Mouse (Mus musculus): ENCODE results near the gene Amh. TPM values are rescaled to one million over a fixed set of nuclear protein-coding genes. Genes with fewer than 3 reads are reported as not detected.

The Amh gene
- polyA plus RNA-seq, 1 experiment from 2014 or later, result not detected

DNA sequence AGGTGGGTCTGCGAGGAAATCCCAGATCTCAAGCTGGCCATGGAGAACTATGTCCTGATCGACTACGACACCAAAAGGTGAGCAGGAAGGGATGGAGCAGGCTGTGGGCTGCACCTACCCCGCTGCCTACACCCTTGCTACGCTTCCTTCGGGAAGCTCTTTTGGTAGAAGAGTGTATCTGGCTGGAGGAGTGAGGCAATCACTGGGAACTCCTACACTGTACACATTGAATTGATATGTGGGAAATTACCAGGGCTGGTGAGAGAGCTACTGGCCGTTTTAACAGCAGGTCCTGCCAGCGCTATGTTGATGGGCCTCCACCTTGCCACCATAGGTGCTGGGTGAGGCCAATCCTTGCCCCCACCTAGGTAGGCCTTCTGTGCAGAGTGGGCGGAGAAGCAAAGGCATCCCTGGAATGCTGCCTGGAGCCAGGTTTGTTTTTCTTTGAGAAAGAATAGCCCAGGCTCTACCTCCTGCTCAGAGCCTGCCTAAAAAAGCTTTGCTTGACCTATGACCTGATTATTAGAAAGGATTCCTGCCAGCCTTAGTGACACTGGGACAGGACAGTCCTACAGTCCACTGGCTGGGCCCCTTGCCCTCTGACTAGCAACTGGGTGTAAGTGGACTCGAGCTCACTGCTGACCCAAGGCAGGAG, 38.8 kb upstream of the Amh start:
- 71% methylated on average over 10 of the region's 10 CpGs for WGBS
- Histone ChIP-seq H3K27ac (no peak overlapping the region), H3K4me1 (peaks cover 9% of the 10 kb centered on the region; the same call in 1 of the 2 replicates), H3K4me2 (no peak overlapping the region), H3K27me3 (no peaks in the 10 kb centered on the region), H3K9me3 (no peaks in the 10 kb centered on the region), H3K36me3 (peaks cover 70% of the 10 kb centered on the region), H3K4me3 (no peak overlapping the region), H3K9ac (no peak overlapping the region)
- ATAC-seq (ENCODE audit: insufficient number of reproducible peaks, insufficient read depth, low FRiP score, low TSS enrichment, low read depth), result no peak

DNA sequence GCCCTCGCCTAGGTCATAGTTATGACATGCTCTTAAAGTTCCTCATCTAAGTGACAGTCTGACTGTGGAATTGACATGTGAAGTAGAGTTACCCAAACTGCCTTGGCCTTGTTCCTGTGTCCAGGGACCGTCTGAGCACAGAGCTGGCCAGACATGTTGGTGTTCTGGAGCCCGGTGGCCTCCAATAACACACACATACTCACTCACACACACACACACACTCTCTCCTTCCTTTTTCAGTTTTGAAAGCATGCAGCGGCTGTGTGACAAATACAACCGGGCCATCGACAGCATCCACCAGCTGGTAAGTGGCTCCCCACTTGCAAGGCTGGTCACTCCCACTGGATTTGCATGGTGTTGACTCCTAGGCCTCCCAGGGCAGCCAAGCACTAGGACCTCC, 36.7 kb upstream of the Amh start:
- Histone ChIP-seq H3K36me3 (peaks cover 87% of the 10 kb centered on the region), H3K4me3 (no peak overlapping the region), H3K9me3 (no peaks in the 10 kb centered on the region)

DNA sequence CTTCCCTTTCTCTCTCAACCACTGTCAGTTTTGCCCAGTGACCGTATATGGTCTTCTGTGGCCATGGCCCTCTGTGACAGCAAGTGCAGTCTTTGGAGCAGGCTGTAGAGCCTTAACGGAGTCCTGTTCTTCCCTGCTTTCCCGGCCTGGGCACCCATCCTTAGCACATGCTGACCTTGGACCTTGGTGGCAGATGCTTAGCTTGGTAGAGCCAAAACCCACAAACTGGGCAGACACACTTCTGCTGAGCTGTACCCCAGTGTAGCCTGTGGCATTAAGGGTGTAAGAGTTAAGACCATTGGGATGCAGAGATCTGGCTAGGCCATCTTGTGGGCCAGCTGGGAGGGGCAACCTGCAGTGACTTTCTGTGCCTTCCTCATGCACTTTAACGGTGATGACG, 31.2 kb upstream of the Amh start:
- 79% methylated on average over 5 of the region's 5 CpGs for WGBS

More for the DNA sequence above, 36.7 kb upstream of the Amh start:
- no peak overlapping the region for H3K27ac ChIP-seq
- 91% methylated on average over 6 of the region's 6 CpGs for WGBS
- no peaks in the 10 kb centered on the region for H3K27me3 ChIP-seq
- peaks cover 6% of the 10 kb centered on the region for H3K4me1 ChIP-seq
- H3K9ac ChIP-seq, result no peak overlapping the region
- ATAC-seq (ENCODE audit: insufficient number of reproducible peaks, insufficient read depth, low FRiP score, low TSS enrichment, low read depth), result no peak
- no peak overlapping the region for H3K4me2 ChIP-seq

DNA sequence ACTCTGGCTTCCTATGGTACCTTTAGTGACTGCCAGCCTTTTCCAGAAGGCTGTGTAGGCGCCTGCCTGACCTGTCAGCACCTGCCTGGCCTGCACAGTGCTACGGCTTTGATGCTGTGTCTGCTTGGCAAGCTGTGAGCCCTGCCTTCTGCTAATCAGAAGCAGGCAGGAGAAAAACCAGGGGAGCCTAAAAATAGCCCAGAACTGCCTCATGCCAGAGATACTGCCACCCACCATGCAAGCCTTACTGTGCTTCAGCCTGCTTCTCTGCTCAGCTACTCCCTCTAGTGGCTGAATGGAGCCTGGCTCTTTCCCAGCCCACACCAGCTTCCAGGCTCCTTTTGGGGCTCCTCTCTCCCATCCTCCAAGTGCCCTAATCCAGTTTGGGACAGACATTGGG, 30.5 kb upstream of the Amh start:
- H3K27ac ChIP-seq, result peak overlapping the region; percentile 76
- peaks cover 19% of the 10 kb centered on the region for H3K4me1 ChIP-seq
- ATAC-seq (ENCODE audit: insufficient number of reproducible peaks, insufficient read depth, low FRiP score, low TSS enrichment, low read depth), result peak; percentile 75
- H3K27me3 ChIP-seq, result no peaks in the 10 kb centered on the region
- no peaks in the 10 kb centered on the region for H3K9me3 ChIP-seq
- H3K36me3 ChIP-seq, result peaks cover 99% of the 10 kb centered on the region
- 18% methylated on average over 2 of the region's 2 CpGs for WGBS
- H3K4me3 ChIP-seq, result no peak overlapping the region
- H3K9ac ChIP-seq, result peak overlapping the region; percentile 54
- peak overlapping the region; percentile 18; the same call in 1 of the 2 replicates for H3K4me2 ChIP-seq

More for the DNA sequence above, 31.2 kb upstream of the Amh start:
- peak overlapping the region; percentile 76 for H3K27ac ChIP-seq
- no peaks in the 10 kb centered on the region for H3K9me3 ChIP-seq
- ATAC-seq (ENCODE audit: insufficient number of reproducible peaks, insufficient read depth, low FRiP score, low TSS enrichment, low read depth), result no peak
- H3K4me1 ChIP-seq, result peaks cover 19% of the 10 kb centered on the region
- no peaks in the 10 kb centered on the region for H3K27me3 ChIP-seq
- H3K4me3 ChIP-seq, result no peak overlapping the region
- H3K4me2 ChIP-seq, result no peak overlapping the region
- H3K9ac ChIP-seq, result peak overlapping the region; percentile 54
- H3K36me3 ChIP-seq, result peaks cover 99% of the 10 kb centered on the region

DNA sequence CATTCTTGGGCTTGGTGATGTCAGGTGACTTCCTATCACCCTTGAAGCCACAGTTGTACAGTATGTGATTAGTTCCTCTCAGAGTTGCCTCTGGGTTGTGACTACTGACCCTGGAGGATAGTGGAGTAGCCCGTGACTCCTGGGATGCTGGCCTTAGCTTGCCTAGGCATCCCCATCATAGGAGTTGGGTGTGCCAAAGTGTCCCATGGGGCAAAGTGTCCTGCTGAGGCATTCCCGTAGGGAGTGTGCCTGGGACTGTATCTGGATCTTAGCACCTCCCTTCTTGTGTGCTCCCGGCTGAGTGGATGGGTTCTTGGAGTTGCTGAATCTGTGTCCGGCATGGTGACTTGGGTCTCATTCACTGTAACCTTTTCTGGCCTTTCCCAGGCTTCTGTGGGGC, 30.1 kb upstream of the Amh start:
- Histone ChIP-seq H3K27ac (no peak overlapping the region; the same call in 1 of the 2 replicates), H3K4me1 (peaks cover 19% of the 10 kb centered on the region), H3K4me3 (no peak overlapping the region), H3K4me2 (no peak overlapping the region; the same call in 1 of the 2 replicates), H3K36me3 (peaks cover 99% of the 10 kb centered on the region), H3K9me3 (no peaks in the 10 kb centered on the region), H3K9ac (peak overlapping the region; percentile 54), H3K27me3 (no peaks in the 10 kb centered on the region)
- 90% methylated on average over 4 of the region's 4 CpGs for WGBS
- ATAC-seq (ENCODE audit: insufficient number of reproducible peaks, insufficient read depth, low FRiP score, low TSS enrichment, low read depth), result 0 out of 2 replicates have a peak, but pooled peaks have one; percentile 8

DNA sequence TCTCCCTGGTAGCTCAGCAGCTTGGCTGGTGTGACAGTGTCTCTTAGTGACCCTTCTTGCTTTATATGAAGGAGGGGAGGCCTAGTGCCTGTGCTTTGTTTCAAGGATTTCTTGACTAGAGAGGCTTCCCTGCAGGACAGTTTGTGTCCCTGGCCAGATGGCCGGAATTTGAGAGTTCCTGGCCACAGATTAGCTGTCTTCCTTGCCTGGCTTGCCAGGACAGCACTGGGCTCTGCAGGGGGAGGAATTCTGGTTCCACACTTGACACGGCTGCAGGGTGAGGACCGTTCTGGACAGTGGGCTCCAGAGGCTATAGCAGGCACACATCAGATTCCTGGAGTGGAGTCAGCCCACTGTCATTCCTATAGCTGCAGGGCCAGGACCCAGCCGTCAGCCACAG, 29.3 kb upstream of the Amh start:
- H3K4me2 ChIP-seq, result no peak overlapping the region

DNA sequence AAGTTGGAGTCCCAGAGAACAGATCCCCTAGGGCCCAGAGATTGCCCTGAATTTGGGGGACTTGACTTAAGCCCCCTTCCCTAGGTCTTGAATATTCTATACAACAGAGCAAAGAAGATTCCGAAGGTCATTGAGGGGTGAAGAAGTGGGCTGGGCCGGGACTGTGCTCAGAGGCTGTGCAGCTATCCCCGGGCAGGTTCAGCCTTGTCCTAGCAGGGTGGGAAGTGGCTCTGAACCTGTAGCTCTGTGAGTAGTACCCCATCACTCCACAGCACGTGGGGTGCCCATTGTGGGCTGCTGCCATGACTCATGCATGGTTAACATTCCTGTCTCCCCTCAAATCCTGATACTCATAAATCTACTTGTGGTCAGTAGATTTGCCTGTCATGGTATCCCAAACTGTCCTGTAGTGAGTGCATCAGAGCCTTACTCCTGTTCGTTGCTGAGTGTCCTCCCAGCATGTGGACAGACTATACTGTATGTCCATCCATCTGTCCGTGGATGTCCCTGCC, 28.6 kb upstream of the Amh start:
- ATAC-seq (ENCODE audit: insufficient number of reproducible peaks, insufficient read depth, low FRiP score, low TSS enrichment, low read depth), result no peak
- no peak overlapping the region for H3K4me3 ChIP-seq
- 83% methylated on average over 6 of the region's 6 CpGs for WGBS

More for the DNA sequence above, 29.3 kb upstream of the Amh start:
- H3K4me3 ChIP-seq, result no peak overlapping the region
- 83% methylated on average over 4 of the region's 4 CpGs for whole genome bisulfite sequencing
- H3K4me1 ChIP-seq, result peaks cover 19% of the 10 kb centered on the region
- H3K9me3 ChIP-seq, result no peaks in the 10 kb centered on the region
- ATAC-seq (ENCODE audit: insufficient number of reproducible peaks, insufficient read depth, low FRiP score, low TSS enrichment, low read depth), result no peak
- no peak overlapping the region for H3K27ac ChIP-seq
- no peaks in the 10 kb centered on the region for H3K27me3 ChIP-seq
- peaks cover 99% of the 10 kb centered on the region for H3K36me3 ChIP-seq
- peak overlapping the region; percentile 40; the same call in 1 of the 2 replicates for H3K9ac ChIP-seq

DNA sequence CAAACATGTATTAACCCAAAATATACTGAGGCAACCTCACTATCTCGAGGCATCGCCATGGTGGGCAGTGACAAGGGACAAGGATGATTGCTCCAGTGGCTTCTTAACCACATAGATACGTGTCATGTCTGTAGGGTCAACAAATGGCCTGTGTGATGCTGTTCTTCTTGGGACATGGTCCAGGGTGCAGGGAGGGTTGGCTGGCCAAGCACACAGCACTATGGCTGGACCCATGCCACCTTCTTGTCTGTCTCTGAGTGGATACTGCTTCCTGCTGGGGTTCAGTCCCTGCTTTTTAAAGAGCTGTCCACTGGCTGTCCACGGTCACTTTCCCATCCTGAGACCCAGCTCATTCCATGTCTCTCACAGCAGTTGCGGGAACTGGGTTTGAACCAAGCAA, 27.9 kb upstream of the Amh start:
- peaks cover 99% of the 10 kb centered on the region for H3K36me3 ChIP-seq
- H3K4me3 ChIP-seq, result no peak overlapping the region
- no peaks in the 10 kb centered on the region for H3K27me3 ChIP-seq
- H3K4me2 ChIP-seq, result no peak overlapping the region
- H3K9ac ChIP-seq, result no peak overlapping the region
- no peak for ATAC-seq (ENCODE audit: insufficient number of reproducible peaks, insufficient read depth, low FRiP score, low TSS enrichment, low read depth)
- H3K4me1 ChIP-seq, result peaks cover 19% of the 10 kb centered on the region
- H3K27ac ChIP-seq, result no peak overlapping the region
- 92% methylated on average over 5 of the region's 5 CpGs for WGBS
- H3K9me3 ChIP-seq, result no peaks in the 10 kb centered on the region

More for the DNA sequence above, 28.6 kb upstream of the Amh start:
- Histone ChIP-seq H3K9me3 (no peaks in the 10 kb centered on the region), H3K27me3 (no peaks in the 10 kb centered on the region), H3K4me2 (no peak overlapping the region), H3K4me1 (peaks cover 19% of the 10 kb centered on the region), H3K9ac (peak overlapping the region; percentile 40; the same call in 1 of the 2 replicates), H3K27ac (no peak overlapping the region), H3K36me3 (peaks cover 99% of the 10 kb centered on the region)

DNA sequence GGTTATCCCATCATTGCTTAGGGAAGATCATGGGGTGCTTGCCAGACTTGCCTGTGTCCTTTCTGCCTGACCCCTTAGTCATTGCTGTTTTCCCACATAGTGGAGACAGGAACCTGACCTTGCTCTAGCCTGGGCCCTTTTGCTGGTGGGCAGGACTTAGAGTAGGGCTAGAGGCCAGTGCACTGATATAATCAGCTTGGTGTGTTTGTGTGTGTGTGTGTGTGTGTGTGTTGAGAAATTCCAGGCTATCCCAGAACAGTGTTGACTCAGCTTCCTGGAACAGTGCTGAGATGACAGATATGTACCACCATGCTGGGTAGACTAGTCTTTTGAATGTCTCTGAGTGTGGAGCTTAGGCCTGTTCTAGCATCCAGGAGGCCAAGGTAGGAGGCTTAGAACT, 25.5 kb upstream of the Amh start:
- Histone ChIP-seq H3K36me3 (peaks cover 99% of the 10 kb centered on the region), H3K27ac (no peak overlapping the region), H3K4me3 (no peak overlapping the region), H3K4me1 (peaks cover 3% of the 10 kb centered on the region), H3K27me3 (no peaks in the 10 kb centered on the region), H3K9ac (no peak overlapping the region), H3K9me3 (no peaks in the 10 kb centered on the region), H3K4me2 (no peak overlapping the region)
- no peak for ATAC-seq (ENCODE audit: insufficient number of reproducible peaks, insufficient read depth, low FRiP score, low TSS enrichment, low read depth)

DNA sequence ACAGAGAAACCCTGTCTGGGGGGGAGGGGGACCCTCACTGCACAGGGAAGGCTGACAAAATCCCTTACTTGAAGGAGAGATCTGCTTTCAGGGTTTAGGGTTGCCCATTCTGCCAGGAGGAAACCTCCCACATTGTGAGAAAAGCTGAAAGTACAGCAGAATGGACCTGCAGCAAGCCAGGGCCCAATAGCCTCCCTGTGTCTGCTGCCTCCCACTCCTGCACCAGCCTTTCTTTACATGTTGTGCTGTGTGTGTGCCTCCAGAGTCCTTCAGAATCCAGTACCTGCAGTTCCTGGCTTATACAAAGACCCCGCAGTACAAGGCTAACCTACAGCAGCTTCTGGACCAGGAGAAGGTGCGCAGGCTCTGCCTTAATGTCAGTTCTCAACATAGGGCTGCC, 20.7 kb upstream of the Amh start:
- H3K27me3 ChIP-seq, result no peaks in the 10 kb centered on the region
- no peak overlapping the region for H3K27ac ChIP-seq
- no peak overlapping the region for H3K4me3 ChIP-seq
- no peak overlapping the region for H3K4me2 ChIP-seq
- 91% methylated on average over 2 of the region's 2 CpGs for WGBS
- no peaks in the 10 kb centered on the region for H3K4me1 ChIP-seq
- no peak for ATAC-seq (ENCODE audit: insufficient number of reproducible peaks, insufficient read depth, low FRiP score, low TSS enrichment, low read depth)
- H3K36me3 ChIP-seq, result peaks cover 100% of the 10 kb centered on the region
- no peak overlapping the region for H3K9ac ChIP-seq
- no peaks in the 10 kb centered on the region for H3K9me3 ChIP-seq

DNA sequence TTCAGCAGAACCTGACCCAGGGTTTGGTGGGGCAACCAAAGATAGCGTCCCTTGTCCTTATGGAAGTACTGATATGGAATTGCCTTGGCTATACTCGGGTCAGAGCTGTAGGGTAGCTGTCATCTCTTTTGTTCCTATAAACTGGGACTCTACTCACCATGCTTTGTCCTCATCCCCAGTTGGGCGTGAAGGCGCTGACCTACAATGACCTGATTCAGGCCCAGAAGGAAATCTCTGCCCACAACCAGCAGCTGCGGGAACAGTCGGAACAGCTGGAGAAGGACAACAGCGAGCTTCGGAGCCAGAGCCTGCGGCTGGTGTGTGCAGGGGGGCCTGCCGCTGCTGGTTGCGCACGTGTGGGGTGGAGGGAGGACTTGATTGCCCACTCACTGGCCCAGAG, 20.2 kb upstream of the Amh start:
- Histone ChIP-seq H3K4me1 (no peaks in the 10 kb centered on the region), H3K4me2 (no peak overlapping the region), H3K9me3 (no peaks in the 10 kb centered on the region), H3K36me3 (peaks cover 99% of the 10 kb centered on the region), H3K9ac (no peak overlapping the region), H3K27me3 (no peaks in the 10 kb centered on the region), H3K27ac (no peak overlapping the region), H3K4me3 (no peak overlapping the region)
- no peak for ATAC-seq (ENCODE audit: insufficient number of reproducible peaks, insufficient read depth, low FRiP score, low TSS enrichment, low read depth)
- 90% methylated on average over 12 of the region's 12 CpGs for WGBS

DNA sequence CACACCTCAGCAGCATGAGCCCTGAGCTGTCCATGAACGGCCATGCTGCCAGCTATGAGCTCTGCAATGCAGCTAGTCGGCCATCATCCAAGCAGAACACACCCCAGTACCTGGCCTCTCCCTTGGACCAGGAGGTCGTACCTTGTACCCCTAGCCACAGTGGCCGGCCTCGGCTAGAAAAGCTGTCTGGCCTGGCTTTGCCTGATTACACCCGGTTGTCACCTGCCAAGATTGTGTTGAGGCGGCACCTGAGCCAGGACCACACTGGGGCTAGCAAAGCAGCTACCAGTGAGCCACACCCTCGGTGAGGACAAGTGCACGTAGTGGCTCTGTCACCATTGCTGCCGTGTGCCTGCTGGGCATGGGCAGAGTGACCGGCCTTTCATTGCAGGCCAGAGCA, 19.1 kb upstream of the Amh start:
- no peak overlapping the region for H3K4me3 ChIP-seq
- 95% methylated on average over 11 of the region's 11 CpGs for WGBS

More for the DNA sequence above, 19.1 kb upstream of the Amh start:
- Histone ChIP-seq H3K36me3 (peaks cover 99% of the 10 kb centered on the region), H3K4me1 (no peaks in the 10 kb centered on the region), H3K9me3 (no peaks in the 10 kb centered on the region), H3K27me3 (no peaks in the 10 kb centered on the region), H3K27ac (no peak overlapping the region), H3K4me2 (no peak overlapping the region), H3K9ac (no peak overlapping the region)
- ATAC-seq (ENCODE audit: insufficient number of reproducible peaks, insufficient read depth, low FRiP score, low TSS enrichment, low read depth), result no peak
